Mouse (Mus musculus) stomach, embryonic 15.5 days (tissue): ENCODE measurements around the gene Tmem107. TPM values are rescaled to one million over a fixed set of nuclear protein-coding genes. Genes with fewer than 3 reads are reported as not detected.

Experiments
- polyA plus RNA-seq: library from polyadenylated mRNA; unstranded; fragments of >200 nt; fragmentation: Nextera tagmentation; extraction: Ambion mirVana; gene quantifications from 2 replicates; pipeline ENCODE4 v1.2.1, GENCODE M21; 2015

Gene Tmem107
- polyA plus RNA-seq, 1 experiment from 2014 or later: 55.0 TPM

Other genes with a start within 250 kb of the Tmem107 start
- 78.7 and 80.4 TPM in 2 replicates for gene Ndel1, start 198.9 kb upstream of the Tmem107 start, polyA plus RNA-seq
- 0.22 and 0.64 TPM in 2 replicates for gene Rnf222, start 182.3 kb upstream of the Tmem107 start, polyA plus RNA-seq
- 1,013 and 1,066 TPM in 2 replicates for gene Rpl26, start 169.2 kb upstream of the Tmem107 start, polyA plus RNA-seq
- not detected in 2 replicates for gene Odf4, start 143.7 kb upstream of the Tmem107 start, polyA plus RNA-seq
- gene Arhgef15, start 113.3 kb upstream of the Tmem107 start, polyA plus RNA-seq: 8.5 and 8.8 TPM in 2 replicates
- gene Slc25a35, start 102.7 kb upstream of the Tmem107 start, polyA plus RNA-seq: 5.1 and 5.3 TPM in 2 replicates
- gene Rangrf, start 95.6 kb upstream of the Tmem107 start, polyA plus RNA-seq: 55.9 and 63.0 TPM in 2 replicates
- gene Pfas, start 62.3 kb upstream of the Tmem107 start, polyA plus RNA-seq: 31.5 and 33.7 TPM in 2 replicates
- gene Ctc1, start 54.9 kb upstream of the Tmem107 start, polyA plus RNA-seq: 40.3 and 45.5 TPM in 2 replicates
- 134 and 146 TPM in 2 replicates for gene Aurkb, start 25.2 kb upstream of the Tmem107 start, polyA plus RNA-seq
- 10.3 and 10.7 TPM in 2 replicates for gene Borcs6, start 11.1 kb upstream of the Tmem107 start, polyA plus RNA-seq
- 68.5 and 84.6 TPM in 2 replicates for gene Vamp2, start 17.7 kb downstream of the Tmem107 start, polyA plus RNA-seq
- 15.4 and 20.3 TPM in 2 replicates for gene Per1, start 24.4 kb downstream of the Tmem107 start, polyA plus RNA-seq
- gene Hes7, start 49.6 kb downstream of the Tmem107 start, polyA plus RNA-seq: 0.76 and 1.0 TPM in 2 replicates
- gene 9130213A22Rik, start 51.8 kb downstream of the Tmem107 start, polyA plus RNA-seq: 0.37 TPM in 2 replicates
- gene Aloxe3, start 55.1 kb downstream of the Tmem107 start, polyA plus RNA-seq: 0.27 and 1.2 TPM in 2 replicates
- 4.2 and 11.5 TPM in 2 replicates for gene Alox12b, start 86.2 kb downstream of the Tmem107 start, polyA plus RNA-seq
- 0.28 and 0.31 TPM in 2 replicates for gene Alox8, start 127.0 kb downstream of the Tmem107 start, polyA plus RNA-seq
- 0.04 TPM in 1 of 2 replicates, not detected in the other for gene Gucy2e, start 166.2 kb downstream of the Tmem107 start, polyA plus RNA-seq